Mouse (Mus musculus) lung, postnatal 0 days (tissue): ENCODE results near the gene Tyk2.

Source experiments
- CTCF ChIP-seq: IDR thresholded peaks from 2 replicates; pipeline ENCODE4 v1.5.1; 2016; ENCODE audit warnings: antibody characterized with exemption, mild to moderate bottlenecking
- EP300 ChIP-seq: IDR thresholded peaks from 2 replicates; pipeline ENCODE4 v1.6.1; 2016; ENCODE audit warnings: antibody characterized with exemption, mild to moderate bottlenecking, control low read depth

- TF ChIP-seq CTCF = peak; percentile 96
- no peak for TF ChIP-seq EP300
Measured at GRCm38 (mm10) chr9:21168161-21169123, 37.4 kb upstream of the Tyk2 start.
